Mouse (Mus musculus) embryonic fibroblast, embryonic 13.5 days (primary cell): ENCODE data around the gene Cadm4.

Experiments used
- CTCF ChIP-seq: IDR thresholded peaks from 2 replicates; pipeline ENCODE4 v1.5.1; 2011; ENCODE audit warnings: mild to moderate bottlenecking, control low read depth, low read length, moderate library complexity, borderline replicate concordance; ENCODE audit not compliant: insufficient read depth
- POLR2A ChIP-seq: IDR thresholded peaks from 2 replicates; pipeline ENCODE4 v1.6.1; 2011; ENCODE audit warnings: low read depth, mild to moderate bottlenecking, control low read depth, low read length, moderate library complexity

- TF ChIP-seq POLR2A = no peak
- TF ChIP-seq CTCF = no peak
Observed at GRCm38 (mm10) chr7:24487403-24487802, 5.6 kb downstream of the Cadm4 start.
